Mouse (Mus musculus) kidney, adult 11 months (tissue): ENCODE measurements around the gene Ube2z.

ENCODE experiments used
- DNase-seq: peaks from one replicate; pipeline ENCODE4 v3.0.0; 2022

Ube2z gene

GRCm38 (mm10) chr11:96050854-96051253, 14.3 kb downstream of the Ube2z start:
- no peak for DNase-seq

GRCm38 (mm10) chr11:96049939-96050338, 15.2 kb downstream of the Ube2z start:
- no peak for DNase-seq

- no peak for DNase-seq
Observed at GRCm38 (mm10) chr11:96047469-96048373, 17.5 kb downstream of the Ube2z start.

- no peak for DNase-seq
Observed at GRCm38 (mm10) chr11:96046793-96047192, 18.4 kb downstream of the Ube2z start.

GRCm38 (mm10) chr11:96046028-96046427, 19.2 kb downstream of the Ube2z start:
- no peak for DNase-seq

- no peak for DNase-seq
Observed at GRCm38 (mm10) chr11:96044803-96045567, 20.2 kb downstream of the Ube2z start.

- no peak for DNase-seq
Observed at GRCm38 (mm10) chr11:96038560-96038959, 26.6 kb downstream of the Ube2z start.

- DNase-seq, result no peak
Observed at GRCm38 (mm10) chr11:96037499-96037898, 27.7 kb downstream of the Ube2z start.

GRCm38 (mm10) chr11:96035133-96035532, 30.1 kb downstream of the Ube2z start:
- no peak for DNase-seq

GRCm38 (mm10) chr11:96034596-96035052, 30.6 kb downstream of the Ube2z start, which contains the start of gene Snf8:
Gene Snf8 (plus strand): TSS chr11:96034885.
- peak; percentile 91 for DNase-seq

GRCm38 (mm10) chr11:96034116-96034515, 31.1 kb downstream of the Ube2z start:
- no peak for DNase-seq

- no peak for DNase-seq
Observed at GRCm38 (mm10) chr11:96033264-96033663, 31.9 kb downstream of the Ube2z start.

- DNase-seq, result no peak
Observed at GRCm38 (mm10) chr11:96031701-96032100, 33.5 kb downstream of the Ube2z start.

- DNase-seq, result peak; percentile 76
Observed at GRCm38 (mm10) chr11:96030571-96030970, 34.6 kb downstream of the Ube2z start.

GRCm38 (mm10) chr11:96028130-96028529, 37.1 kb downstream of the Ube2z start:
- DNase-seq, result no peak

GRCm38 (mm10) chr11:96020622-96021021, 44.6 kb downstream of the Ube2z start:
- DNase-seq, result no peak

GRCm38 (mm10) chr11:96017941-96018351, 47.2 kb downstream of the Ube2z start:
- no peak for DNase-seq

- no peak for DNase-seq
Observed at GRCm38 (mm10) chr11:96015421-96015820, 49.8 kb downstream of the Ube2z start.

- no peak for DNase-seq
Observed at GRCm38 (mm10) chr11:96011982-96012381, 53.2 kb downstream of the Ube2z start.

- DNase-seq, result no peak
Observed at GRCm38 (mm10) chr11:96008827-96009226, 56.4 kb downstream of the Ube2z start.

- no peak for DNase-seq
Observed at GRCm38 (mm10) chr11:96007516-96008235, 57.5 kb downstream of the Ube2z start.

GRCm38 (mm10) chr11:96006852-96007515, 58.2 kb downstream of the Ube2z start:
- DNase-seq, result no peak
